Mouse (Mus musculus): ENCODE results near the gene Sectm1b. TPM values are rescaled to one million over a fixed set of nuclear protein-coding genes. Genes with fewer than 3 reads are reported as not detected.

The Sectm1b gene
- polyA plus RNA-seq, 1 experiment from 2014 or later = 0.27 TPM

DNA sequence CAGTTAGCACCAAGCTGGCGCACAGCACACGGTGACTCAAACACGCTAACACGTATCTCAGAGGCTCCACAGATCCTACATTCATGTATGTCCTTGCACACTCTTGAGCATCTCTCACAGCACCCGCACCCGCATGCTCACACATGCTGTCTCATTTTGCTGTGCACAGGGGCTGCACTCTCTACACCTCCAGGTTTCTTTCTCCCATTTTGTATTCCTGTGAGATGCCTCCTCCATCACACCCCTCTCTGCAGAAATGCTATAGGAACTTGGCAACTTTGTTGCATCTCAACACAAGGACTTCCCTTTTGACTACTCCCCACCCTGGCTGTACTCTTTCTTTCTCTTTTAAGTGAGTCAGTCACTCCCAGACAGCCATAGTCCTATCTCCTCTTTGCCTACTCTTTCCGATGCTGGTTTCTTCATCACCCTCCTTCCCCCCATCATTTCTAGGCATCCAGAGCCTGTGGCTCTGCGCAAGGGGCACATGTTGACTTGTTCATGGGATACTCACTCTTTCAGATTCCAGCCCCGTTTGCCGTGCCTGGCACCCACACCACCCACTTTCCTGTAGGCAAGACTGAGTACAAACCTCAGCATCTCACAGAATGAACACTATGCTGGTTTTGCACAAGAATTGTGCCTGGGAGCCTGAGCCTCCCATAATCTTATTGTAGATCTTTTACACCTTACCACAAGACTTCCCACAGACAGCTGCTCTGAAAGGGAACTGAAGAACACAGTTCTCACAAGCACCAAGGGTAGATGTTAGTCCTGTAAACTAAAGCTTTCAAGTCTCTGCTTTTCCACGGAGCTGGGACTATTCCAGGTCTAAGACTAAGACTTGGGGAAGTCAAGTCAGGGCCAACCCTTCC is 24.8 kb downstream of the Sectm1b start:
- peak; percentile 58 for DNase-seq (ENCODE audit: low spot score)

DNA sequence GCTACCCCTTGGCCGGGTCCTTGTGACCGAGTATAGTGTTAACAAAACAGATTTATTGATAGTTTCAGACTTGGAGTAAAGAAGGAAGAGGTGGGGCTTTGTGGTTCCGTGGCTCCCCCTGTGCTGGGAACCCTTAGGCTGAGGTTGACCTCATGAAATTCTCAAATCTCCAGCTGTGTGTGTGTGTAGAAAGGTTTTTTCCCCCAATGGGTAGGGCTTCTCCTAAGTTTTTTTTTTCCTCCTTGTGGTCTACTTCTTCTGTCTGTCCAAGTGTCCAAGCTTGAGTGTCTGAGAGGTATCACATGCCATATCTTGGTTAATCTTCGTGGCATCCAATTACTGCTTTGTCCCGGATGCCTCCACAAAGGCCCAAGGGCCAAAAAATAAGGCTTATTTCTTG is 30.3 kb downstream of the Sectm1b start:
- no peak for DNase-seq (ENCODE audit: low spot score)

DNA sequence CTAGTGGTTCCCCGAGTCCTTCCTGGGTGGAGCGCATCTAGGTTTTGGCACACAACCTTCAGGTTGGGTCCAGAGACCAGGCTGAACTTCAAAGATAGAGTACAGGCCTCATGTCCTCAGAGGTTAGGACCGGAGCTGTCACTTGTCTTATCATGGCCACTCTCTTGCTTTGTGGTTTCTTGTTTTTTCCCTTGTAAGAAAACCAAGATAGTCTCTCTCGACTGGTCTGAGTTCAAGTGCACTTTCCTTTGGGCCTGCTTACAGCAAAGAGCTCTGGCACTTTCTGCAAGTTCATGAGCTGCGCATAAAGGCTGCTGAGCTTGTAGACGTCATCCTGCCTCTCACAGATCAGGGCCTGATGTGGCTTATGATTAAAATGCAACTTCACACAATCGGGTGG is 36.1 kb downstream of the Sectm1b start:
- no peak for DNase-seq (ENCODE audit: low spot score)

DNA sequence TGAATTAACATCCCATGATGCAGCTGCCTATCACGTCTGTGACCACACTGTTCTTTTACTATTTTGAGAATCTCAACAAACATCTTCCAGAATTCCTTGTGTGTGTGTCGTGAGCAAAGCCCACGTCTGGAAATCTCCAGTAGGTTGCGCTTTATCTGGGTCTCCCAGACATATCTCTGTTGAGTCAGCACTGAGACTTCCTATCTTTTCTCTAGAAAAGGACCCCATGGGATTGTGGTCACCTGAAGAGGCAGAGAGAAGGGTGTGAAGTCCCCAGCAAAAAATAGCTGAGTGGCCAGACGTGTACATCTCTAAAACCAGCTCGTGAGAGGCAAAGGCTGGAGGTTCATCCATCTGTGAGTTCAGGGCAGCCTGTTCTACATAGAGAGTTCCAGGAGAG is 39.2 kb downstream of the Sectm1b start:
- DNase-seq (ENCODE audit: low spot score) = no peak

DNA sequence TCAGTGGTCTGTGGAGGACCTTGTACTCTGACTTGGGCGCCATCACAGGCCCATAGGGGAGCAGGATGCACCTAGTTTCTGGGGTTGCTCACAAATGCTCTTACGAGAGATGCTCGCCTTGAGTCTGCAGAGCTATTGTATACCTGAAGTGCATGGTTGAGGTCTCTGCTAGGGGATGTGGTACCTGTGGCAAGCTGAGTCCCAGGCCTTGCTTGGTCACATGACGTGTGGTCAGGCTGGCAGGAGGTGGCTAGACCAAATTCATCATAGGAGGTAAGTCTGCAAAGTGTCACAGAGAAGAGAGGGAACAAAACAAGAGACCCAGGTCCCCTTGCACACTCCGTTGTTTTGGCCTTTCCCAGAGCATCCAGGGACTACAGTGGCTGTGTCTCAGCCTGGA is 43.9 kb downstream of the Sectm1b start:
- DNase-seq (ENCODE audit: low spot score) = no peak

DNA sequence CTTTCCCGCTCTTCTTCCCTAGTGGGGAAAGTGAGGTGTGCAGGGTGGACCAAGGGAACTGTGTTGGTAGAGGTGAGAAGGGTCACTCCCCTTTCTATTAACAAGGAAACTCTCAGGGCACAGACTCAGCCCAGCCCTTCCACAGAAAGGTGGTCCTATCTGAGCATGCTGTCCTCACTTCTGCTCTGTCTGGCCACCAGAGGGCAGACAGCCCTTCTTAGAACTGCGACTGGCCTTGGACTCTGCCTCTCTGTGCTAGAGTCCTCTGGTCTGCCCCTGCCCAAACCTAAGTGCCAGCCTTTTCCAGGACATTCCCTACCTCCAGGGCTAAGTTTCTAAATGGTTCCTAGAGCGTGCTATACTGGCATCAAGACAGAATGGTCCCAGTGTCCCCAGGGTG is 45.7 kb downstream of the Sectm1b start:
- peak; percentile 64 for DNase-seq (ENCODE audit: low spot score)

DNA sequence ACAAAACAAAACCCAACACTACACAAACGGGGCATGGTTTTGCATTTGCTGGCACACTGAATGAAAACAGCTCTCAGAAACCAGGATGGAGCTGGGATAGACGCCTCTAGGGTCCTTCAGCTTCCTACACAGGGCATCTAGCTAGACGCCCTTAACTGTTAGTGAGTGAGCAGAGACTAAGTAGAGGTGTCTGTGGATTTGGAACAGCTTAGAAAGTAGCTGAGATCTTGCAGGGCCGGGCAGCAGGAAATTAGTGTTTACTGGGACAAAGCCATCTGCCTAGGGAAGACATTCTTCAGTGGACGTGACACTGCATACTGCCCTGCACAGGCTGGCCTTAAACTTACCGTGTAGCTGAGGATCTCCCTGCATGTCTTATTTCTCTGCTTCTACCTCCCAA is 47.9 kb downstream of the Sectm1b start:
- DNase-seq (ENCODE audit: low spot score) = no peak

DNA sequence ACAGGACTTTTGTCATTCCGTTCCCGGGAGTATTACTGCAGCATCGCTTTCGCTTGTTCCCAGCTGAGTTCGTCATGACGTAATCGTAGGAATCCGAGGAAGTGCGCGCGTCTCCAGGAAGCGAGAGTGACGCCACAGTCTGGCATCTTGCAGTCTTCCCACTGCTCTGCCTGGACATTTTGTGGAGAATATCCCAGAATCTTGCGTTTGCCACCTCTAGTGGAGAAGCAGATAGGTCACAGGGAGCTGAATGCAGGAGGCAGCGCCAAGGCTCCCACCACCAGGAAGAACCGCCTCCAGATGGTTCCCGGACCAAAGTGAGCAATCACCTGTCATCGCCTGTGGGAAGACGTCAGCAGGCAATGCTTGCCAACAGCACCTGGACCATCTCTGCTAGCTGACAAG is 48.5 kb downstream of the Sectm1b start:
- no peak for DNase-seq (ENCODE audit: low spot score)

DNA sequence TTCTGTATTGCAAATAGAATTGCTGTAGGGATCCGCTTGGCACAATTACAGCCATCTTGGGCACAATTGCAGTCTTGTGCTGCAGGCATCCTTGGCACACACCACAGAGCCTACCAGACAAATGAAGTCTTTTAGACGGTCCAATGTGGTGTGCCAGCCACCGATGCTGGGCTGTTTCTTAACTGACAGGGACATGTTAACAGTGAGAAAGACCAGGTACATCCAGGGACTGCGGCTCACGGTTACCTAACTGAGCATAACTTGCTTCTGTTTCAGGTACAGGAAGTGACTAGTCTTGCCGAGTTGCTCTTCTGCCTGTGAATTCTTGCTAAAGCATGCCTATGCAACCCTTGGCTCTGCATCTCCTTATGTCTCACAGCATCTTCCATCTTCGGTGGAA is 49.7 kb downstream of the Sectm1b start:
- no peak for DNase-seq (ENCODE audit: low spot score)

DNA sequence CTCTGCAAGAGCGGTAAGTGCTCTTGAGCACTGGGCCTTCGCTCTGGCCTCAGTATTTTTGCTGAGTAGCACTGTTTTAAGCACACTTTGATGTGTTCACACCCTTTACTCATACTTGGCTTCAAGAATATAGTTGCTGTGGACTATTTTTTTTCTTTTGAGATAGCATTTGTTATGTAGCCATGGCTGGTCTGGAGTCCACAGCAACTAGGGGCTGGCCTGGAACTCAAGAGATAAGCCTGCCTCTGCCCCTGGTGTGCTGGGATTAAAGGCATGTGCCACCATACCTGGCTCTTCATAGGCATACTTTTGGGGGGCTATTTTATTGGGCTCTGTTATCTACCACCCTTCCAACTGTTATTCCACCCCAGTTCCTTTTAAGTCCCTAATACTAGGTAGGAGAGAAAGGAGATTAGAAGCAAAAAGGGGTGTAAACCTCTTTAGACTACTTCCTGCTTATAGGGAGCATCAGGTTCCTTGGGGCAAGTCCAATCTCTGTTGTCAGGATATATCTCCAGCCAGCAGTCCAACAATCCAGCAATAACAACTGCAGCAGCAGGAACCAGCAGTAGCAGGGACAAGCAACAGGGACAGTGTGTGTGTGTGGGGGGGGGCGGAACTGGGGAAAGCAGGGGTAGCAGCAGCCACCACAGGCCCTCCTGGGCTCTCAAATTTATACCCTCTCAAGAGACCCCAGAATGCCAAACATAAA is 53.2 kb downstream of the Sectm1b start:
- DNase-seq (ENCODE audit: low spot score) = no peak

DNA sequence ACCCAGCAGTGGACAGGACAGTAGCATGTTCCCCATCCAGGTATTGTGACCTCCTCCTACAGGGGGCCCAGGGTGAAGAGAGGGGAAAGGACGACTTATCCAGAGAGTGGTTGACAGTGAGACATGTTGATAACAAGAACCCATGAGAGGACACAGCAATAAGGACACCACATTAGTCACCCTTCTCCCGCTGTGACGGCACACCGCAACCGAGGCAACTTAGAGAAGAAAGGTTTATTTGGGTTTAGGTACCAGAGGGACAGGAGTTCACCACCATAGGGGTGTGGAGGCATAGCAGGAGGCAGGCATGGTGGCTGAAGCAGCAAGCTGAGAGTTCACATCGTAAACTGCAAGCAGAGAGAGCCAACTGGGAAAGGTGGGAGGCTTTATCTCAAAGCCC is 57.2 kb downstream of the Sectm1b start:
- DNase-seq (ENCODE audit: low spot score) = no peak

DNA sequence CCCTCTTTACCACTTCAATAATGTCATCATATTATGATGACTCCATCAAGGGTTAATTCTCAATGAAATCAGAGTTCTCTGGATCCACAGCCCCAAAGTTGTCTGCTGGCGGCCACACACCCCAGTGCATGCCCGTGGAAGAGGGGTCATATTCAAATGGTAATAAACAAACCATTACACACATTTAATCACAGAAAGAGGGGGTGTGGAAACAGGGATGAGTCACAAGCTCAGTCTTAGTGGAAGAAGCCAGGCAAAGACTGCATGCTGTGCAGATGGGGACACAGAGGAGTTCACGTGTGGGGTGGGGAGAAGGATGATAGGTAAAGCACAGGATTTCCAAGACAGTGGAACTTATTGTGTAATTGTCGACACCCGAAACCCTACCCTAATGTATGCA is 59.1 kb downstream of the Sectm1b start:
- DNase-seq (ENCODE audit: low spot score) = no peak

Other genes with a start within 250 kb of the Sectm1b start
- 22.3 and 25.3 TPM in 2 replicates for gene Fasn, start 239.0 kb downstream of the Sectm1b start, polyA plus RNA-seq (2015; fragmentation: Nextera tagmentation; extraction: Ambion mirVana)
- 1.9 and 2.2 TPM in 2 replicates for gene Ccdc57, start 130.7 kb downstream of the Sectm1b start, polyA plus RNA-seq (2015; fragmentation: Nextera tagmentation; extraction: Ambion mirVana)
- 5.2 and 5.5 TPM in 2 replicates for gene Slc16a3, start 115.1 kb downstream of the Sectm1b start, polyA plus RNA-seq (2015; fragmentation: Nextera tagmentation; extraction: Ambion mirVana)
- gene Csnk1d, start 72.2 kb downstream of the Sectm1b start, polyA plus RNA-seq (2015; fragmentation: Nextera tagmentation; extraction: Ambion mirVana) = 77.6 and 85.8 TPM in 2 replicates
- 17.9 and 25.7 TPM in 2 replicates for gene Cd7, start 24.2 kb downstream of the Sectm1b start, polyA plus RNA-seq (2015; fragmentation: Nextera tagmentation; extraction: Ambion mirVana)
- 2.5 and 4.1 TPM in 2 replicates for gene Sectm1a, start 17.7 kb upstream of the Sectm1b start, polyA plus RNA-seq (2015; fragmentation: Nextera tagmentation; extraction: Ambion mirVana)
- 0.10 and 0.13 TPM in 2 replicates for gene Tex19.2, start 55.1 kb upstream of the Sectm1b start, polyA plus RNA-seq (2015; fragmentation: Nextera tagmentation; extraction: Ambion mirVana)
- not detected in 2 replicates for gene Tex19.1, start 82.6 kb upstream of the Sectm1b start, polyA plus RNA-seq (2015; fragmentation: Nextera tagmentation; extraction: Ambion mirVana)
- 0.37 and 0.61 TPM in 2 replicates for gene Uts2r, start 96.7 kb upstream of the Sectm1b start, polyA plus RNA-seq (2015; fragmentation: Nextera tagmentation; extraction: Ambion mirVana)
- 3.0 and 3.3 TPM in 2 replicates for gene Hexdc, start 140.9 kb upstream of the Sectm1b start, polyA plus RNA-seq (2015; fragmentation: Nextera tagmentation; extraction: Ambion mirVana)
- 15.7 TPM in 2 replicates for gene Ogfod3, start 141.1 kb upstream of the Sectm1b start, polyA plus RNA-seq (2015; fragmentation: Nextera tagmentation; extraction: Ambion mirVana)
- 66.9 and 68.0 TPM in 2 replicates for gene Cybc1, start 165.8 kb upstream of the Sectm1b start, polyA plus RNA-seq (2015; fragmentation: Nextera tagmentation; extraction: Ambion mirVana)
- gene Narf, start 173.7 kb upstream of the Sectm1b start, polyA plus RNA-seq (2015; fragmentation: Nextera tagmentation; extraction: Ambion mirVana) = 28.5 and 41.6 TPM in 2 replicates
- 5.2 and 7.0 TPM in 2 replicates for gene Foxk2, start 196.4 kb upstream of the Sectm1b start, polyA plus RNA-seq (2015; fragmentation: Nextera tagmentation; extraction: Ambion mirVana)

Measured in thymus, postnatal 0 days (tissue).